Mouse (Mus musculus): Measurements from ENCODE around the gene Slc23a2. TPM values are rescaled to one million over a fixed set of nuclear protein-coding genes. Genes with fewer than 3 reads are reported as not detected.
A peak's percentile ranks its signal among the peaks of the same experiment; 100 is the strongest.

Slc23a2 gene
- total RNA-seq, 2 experiments from 2014 or later, result 142 to 162 TPM

DNA sequence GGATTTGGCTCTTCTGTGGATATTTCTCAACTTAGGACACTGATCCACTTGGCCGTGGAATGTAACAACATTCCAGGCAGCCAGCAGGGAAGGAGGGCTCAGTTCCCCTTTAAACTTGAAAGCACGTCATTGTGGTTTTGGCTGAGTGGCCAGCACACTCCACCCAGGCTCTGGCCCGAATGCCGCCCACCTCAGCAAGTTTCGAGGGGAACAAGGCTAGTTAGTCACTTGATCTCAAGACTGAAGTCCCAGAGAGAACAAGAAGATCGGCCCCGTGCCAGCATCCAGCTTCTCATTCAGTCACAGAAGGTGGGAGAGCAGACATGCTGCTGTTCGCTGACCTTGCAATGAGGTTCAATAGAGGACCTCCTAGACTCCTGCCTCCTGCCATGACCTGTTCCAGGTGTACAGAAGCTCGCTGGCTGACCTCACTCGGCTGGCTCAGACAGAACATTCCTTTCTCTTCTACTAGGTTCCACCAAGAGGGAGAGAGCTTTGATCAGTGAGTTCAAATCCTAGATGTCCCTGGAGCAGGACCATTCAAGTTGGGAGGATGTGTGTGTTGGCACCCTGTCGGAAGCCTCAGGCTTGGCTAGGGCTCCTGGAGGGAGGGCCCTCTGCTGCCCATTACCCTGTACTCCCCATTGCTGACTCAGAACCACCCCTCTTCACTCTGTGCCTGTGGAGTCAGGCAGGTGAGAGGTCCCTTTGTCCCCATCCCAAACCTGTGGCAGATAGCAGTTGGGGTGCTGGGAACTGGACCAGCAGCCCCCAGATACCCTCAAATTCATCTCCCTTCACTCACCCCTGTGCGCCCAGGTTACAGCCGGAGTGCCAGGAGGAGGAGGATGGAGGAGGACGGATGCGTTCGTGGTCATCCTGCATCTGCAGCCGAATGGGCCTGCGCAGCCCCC, 138.1 kb downstream of the Slc23a2 start:
- H3K4me3 ChIP-seq, result no peak overlapping the region
- DNase-seq (ENCODE audit: extremely low spot score in 1 of 2, low spot score in 2 of 2), result peak in 1 of 2 experiments; percentile 42
- intact Hi-C loops (cut with DNase I), result no loop called here
- no peak for TF ChIP-seq CTCF (IDR thresholded peaks at IDR 0.05)
- peak overlapping the region; percentile 44; the same call in 1 of the 2 replicates for H3K27ac ChIP-seq

- Histone ChIP-seq H3K4me3 (no peak overlapping the region), H3K27ac (no peak overlapping the region; the same call in 1 of the 2 replicates)
- no peak for TF ChIP-seq CTCF (IDR thresholded peaks at IDR 0.05)
- intact Hi-C loops (cut with DNase I), result no loop called here
- no peak for DNase-seq (ENCODE audit: extremely low spot score in 1 of 2, low spot score in 2 of 2)
These were observed 139.5 kb downstream of the Slc23a2 start for GRCm38 (mm10) chr2:132005445-132005844.

DNA sequence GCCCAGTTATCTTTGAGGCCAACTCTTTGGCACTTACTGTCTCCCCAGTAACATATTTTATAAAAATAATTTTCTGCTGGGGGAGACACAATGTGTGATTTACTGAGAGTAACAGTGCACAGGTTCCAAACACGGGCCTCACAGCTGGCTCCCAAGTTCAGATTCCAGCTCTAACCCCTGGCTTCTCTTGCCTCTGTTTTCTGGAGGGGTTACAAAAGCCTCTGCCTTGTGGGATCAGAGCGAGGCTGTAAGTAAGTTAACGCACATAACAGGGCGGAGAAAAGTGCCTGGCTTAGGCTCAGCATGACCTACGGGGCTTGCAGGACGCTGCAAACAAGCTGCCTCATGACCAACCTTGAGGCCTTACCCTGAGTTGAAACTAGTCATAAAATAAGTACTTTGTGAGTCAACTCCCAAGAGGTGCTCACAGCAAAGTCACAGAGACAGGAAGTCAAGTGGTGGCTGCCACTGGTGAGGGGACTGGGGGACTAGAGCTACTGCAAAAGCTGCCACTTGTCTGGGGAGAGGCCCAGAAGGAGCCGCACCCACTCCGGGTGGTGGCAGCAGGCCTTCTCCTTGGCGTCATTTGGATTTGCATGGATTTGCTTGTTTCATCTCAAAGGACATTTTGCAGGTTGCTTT, 140.3 kb downstream of the Slc23a2 start:
- intact Hi-C loops (cut with DNase I), result no loop called here
- H3K27ac ChIP-seq, result no peak overlapping the region
- no peak overlapping the region for H3K4me3 ChIP-seq
- DNase-seq (ENCODE audit: extremely low spot score in 1 of 2, low spot score in 2 of 2), result no peak
- no peak for TF ChIP-seq CTCF (IDR thresholded peaks at IDR 0.05)

DNA sequence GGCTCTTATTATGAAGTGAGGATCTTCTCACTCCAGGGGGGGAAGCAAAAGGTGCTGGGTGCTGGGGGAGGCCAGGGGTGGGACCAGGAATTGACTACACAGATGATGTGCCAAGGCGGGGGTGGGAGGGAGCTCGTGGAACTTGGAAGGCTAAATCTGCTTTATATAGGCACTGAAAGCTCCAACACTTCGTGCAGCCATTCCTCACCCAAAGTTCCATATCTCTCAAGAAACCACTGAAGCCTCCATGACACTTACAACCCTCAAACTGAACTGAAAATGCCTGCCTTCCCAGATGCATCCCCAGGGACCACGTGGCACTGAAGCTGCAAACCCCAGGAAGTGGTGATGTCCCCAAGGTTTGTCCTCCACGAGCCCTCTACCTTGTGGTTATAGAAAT, 141.0 kb downstream of the Slc23a2 start:
- no peak for TF ChIP-seq CTCF (IDR thresholded peaks at IDR 0.05)
- Histone ChIP-seq H3K27ac (no peak overlapping the region), H3K4me3 (no peak overlapping the region)
- DNase-seq (ENCODE audit: extremely low spot score in 1 of 2, low spot score in 2 of 2), result no peak
- intact Hi-C loops (cut with DNase I), result no loop called here

Other genes with a start within 250 kb of the Slc23a2 start
- 100 to 1,000 TPM; 748 to 772 TPM for gene Prnp, start 235.2 kb downstream of the Slc23a2 start, total RNA-seq (2021)
- gene Prn, start 235.2 kb downstream of the Slc23a2 start, total RNA-seq (2021), result under 1 TPM in 1 of 2 experiments, not detected in 1; 0.20 TPM
- gene Prnd, start 194.2 kb downstream of the Slc23a2 start, total RNA-seq (2021), result under 1 TPM in 1 of 2 experiments, not detected in 1; 0.14 TPM
- 10 to 100 TPM; 39.2 to 41.2 TPM for gene Rassf2, start 114.8 kb downstream of the Slc23a2 start, total RNA-seq (2021)
- gene Tmem230, start 102.7 kb upstream of the Slc23a2 start, total RNA-seq (2021), result 10 to 100 TPM; 30.4 to 30.7 TPM
- 10 to 100 TPM; 44.5 to 49.6 TPM for gene Pcna, start 108.2 kb upstream of the Slc23a2 start, total RNA-seq (2021)
- gene Cds2, start 118.0 kb upstream of the Slc23a2 start, total RNA-seq (2021), result 100 to 1,000 TPM; 262 to 266 TPM
- 1 to 10 TPM; 2.3 to 2.4 TPM for gene Prokr2, start 240.3 kb upstream of the Slc23a2 start, total RNA-seq (2021)

Measured in left cerebral cortex, adult 2 months (tissue).